Mouse (Mus musculus) cerebellum, adult 11 months (tissue): ENCODE measurements around the gene Lingo1.

Experiments
- DNase-seq: peaks from one replicate; pipeline ENCODE4 v3.0.0; 2022

Gene Lingo1

DNA sequence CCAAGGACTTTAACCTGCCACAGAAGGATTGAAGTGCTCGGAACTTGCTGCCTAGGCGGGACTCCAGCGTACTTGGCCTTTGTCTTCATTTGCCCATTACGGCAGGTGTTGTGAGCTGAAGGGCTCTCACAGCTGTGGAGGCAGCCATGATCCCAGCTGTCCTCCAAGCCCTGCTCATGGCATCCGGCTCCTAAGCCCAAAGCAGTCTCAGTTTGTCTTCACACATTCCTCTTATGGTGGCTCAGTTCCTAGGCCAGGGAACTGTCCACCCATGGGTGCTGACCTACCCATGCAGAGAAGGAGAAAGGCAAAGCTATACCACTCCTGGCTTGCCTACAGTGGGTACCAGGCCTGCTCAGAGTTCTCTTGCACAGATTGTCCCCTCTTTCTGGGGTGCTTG, 132.1 kb downstream of the Lingo1 start:
- DNase-seq = no peak

- DNase-seq = no peak
Observed at GRCm38 (mm10) chr9:56662946-56663345, 133.3 kb downstream of the Lingo1 start.

DNA sequence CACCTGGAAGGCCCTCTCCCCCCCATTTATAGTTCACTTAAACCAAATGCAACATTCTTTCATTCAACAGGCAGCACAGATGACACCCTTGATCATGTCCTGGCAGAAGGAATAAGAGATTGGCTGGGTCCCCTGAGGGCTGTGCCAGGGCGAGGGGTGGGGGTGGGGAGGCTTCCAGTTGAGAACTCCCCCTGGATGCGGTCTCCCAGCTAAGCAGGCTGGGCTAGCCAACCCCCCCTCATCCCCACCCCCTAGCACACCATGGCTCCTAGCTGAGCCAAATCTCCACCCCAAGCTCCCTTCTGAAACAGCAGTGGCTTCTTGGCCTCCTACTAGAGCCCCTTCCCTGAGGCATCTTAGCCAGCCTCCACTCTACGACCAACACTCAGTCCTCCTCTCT, 133.9 kb downstream of the Lingo1 start:
- DNase-seq = no peak

DNA sequence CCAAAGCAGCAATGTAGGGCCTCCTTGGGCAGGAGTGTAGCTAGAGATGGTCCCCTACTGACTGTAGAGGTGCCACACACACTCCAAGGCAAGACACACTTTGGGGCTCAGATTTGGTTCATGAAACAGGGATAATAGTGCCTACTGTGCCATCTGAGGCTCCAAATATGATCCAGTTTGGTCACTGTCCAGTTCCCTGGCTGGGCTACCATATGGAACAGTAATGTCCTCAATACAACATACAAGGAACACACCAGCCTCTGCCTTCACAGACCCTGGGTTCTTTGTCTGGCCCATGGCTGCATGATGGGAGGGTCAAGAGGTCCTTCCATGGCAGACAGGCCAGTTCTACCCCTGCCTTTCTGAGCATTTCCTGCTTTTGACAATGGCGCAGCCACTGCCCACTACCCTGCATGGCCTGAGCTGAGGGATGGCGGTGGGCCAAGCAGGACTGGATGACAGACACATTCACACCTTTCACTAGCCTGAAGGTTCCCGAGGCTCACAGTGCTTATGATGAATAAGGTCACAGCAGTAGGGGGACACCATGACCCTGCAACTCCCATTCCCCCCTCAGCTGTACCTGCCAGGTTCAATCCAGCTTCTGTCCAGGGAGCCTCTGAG, 134.9 kb downstream of the Lingo1 start:
- no peak for DNase-seq

DNA sequence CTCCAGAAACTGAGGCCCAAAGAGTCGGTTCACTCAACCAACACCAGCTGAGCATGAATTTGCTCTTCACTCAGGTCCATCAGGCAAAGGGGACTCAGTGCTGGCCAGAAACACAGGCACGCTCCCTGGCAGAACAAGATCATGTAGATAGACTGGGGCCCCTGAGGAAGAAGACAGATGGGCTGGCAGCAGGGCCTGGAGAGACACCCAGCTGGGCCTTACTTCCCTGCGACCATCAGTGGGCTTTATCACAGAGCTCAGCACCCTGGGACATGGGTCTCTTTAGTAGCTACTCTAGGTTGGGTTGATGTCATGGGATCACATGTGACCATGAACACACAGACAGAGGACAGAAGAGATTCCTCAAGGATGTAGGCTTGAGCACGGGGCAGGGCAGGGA, 137.7 kb downstream of the Lingo1 start:
- no peak for DNase-seq

DNA sequence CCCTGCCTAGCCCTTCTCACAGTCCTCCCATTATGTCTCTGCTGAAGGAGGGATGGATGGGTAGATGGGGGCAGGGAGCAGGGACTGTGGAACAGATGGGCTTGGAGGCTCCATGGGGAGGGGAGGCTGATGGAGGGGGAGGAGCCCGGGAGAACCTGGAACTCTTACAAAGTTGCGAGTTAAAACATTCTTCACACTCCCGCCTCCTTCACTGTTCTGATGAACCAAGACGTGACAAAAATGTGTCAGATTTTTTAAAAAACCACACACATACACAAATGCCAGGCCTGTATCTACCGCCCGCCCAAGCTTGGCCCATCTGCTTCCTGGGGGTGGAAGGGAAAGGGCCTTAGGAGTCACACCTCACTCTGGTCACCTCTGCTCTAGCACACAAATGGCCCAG, 138.3 kb downstream of the Lingo1 start:
- DNase-seq = peak; percentile 36

DNA sequence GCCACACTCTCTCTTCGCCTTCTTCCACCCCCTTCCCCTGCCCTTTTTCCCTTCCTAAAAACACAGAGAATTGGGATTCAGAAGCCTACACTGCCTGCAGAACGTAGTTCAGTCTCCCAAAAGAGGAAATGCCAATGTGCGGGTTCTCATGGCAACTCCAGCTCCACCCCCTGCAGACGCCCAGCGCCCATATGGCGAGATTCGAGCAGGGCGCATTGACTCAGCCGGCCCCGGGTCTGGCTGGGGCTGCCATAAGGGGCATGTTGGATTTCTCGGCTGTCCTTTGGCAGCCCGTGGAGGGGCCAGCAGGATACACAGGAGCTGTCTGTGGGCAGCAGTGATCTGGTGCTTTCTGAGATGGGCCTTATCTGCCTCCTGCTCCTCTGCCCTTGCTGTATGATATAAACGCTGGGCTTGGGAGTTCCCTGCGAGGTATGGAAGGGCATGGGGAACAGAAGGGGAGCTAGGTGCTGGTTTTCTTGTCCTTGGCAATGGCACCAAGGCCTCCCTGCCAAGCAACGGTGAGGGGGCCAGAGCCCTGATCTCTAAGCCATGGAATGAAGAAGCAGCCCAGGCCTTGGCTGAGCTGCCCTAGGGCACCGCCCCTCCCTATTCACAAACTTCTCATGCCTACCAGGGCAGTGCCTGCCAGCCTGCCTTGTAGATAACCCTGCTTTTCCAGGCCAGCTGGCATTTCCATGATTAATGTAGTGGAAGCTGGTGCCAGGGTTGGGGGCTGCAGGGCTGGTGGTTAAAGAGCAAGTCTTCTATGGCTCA, 139.3 kb downstream of the Lingo1 start:
- DNase-seq = peak; percentile 30

DNA sequence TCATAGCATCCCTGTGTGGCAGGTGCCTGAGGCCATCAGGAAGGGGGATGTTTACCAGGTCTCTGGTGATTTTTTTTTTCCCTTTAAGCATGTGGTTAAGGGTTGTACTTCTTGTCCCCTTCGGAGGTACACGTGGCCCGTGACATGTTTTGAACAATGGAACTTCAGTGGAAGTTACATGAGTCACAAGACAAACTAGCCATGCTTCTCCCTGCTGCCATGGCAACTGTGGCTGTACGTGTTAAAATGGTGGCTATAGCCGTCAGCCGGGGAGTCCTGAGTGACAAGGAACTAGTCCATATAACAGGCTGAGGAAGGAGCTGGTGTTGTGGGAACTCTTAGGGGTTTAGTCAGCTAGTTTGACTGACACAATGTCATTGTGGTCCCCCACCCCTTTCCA, 141.1 kb downstream of the Lingo1 start:
- DNase-seq = no peak

DNA sequence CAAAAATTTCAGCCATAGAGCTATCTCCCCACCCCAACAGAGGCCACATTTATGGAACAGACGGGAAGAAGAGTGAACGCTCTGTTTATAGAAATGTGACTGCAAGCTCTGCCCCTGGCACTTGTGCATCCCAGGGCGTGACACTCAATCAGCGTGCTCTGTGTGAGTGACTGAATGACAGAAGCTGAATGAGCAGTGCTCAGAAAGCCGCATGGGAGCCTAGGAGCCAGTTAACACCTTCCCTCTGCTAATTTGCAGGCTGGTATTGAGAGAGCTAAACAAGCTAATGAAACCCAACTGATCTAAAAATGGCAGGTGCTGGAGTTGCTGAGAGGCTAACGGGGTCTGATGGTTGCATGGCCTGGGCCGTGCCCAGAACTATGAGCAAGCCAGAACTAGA, 143.7 kb downstream of the Lingo1 start:
- no peak for DNase-seq

GRCm38 (mm10) chr9:56651586-56651985, 144.7 kb downstream of the Lingo1 start:
- DNase-seq = no peak

GRCm38 (mm10) chr9:56646227-56647025, 149.8 kb downstream of the Lingo1 start:
- DNase-seq = no peak

DNA sequence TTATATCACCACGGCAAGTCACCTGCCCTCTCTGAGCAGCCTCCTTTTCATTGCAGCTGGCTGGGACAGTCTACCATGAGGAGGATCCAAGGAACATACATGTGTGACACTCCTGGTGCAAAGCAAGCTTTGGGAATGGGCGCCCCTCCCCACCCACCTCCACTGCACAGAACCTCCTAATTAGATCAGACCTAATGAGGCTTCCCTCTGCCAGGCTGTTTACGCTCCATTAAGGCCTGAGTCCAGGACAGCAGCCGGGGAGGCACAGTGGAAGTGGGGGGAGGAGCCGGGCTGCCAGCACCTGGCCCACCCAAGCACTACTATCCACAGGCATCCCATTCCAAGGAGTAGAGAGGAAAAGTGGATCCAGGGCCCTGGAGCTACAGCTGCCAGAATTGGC, 152.8 kb downstream of the Lingo1 start:
- no peak for DNase-seq

DNA sequence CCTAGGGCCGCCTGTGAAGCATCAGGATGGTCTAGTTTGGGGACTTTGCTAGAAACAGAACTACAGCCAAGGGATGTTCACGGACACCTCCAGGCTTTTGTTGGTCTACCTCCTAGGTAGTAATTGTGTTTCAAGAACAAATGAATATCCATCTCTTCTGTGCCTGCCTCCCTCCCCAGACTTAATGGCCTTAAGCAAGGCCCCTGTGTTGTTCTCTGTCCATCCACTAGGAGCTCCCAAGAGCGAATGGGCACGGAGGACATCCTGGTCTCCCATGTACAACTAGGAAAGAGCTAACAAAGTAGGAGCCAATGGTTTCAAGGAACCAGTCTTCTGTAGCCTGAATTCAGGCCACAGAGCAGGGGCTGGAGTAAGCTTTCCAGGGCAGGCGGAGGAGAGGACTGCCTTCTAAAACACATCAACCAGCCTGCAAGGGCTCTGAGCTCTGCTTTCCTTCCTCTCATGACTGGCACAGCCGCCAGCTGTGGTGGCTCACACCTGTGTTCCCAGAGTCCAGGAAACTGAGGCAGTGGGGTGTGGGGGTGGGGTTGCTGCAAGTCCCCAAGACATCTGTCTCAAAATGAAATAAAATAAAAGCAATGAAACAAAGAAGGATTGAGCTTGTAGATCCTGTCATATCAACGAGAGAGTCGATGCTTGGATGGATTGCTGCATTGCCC, 157.9 kb downstream of the Lingo1 start:
- DNase-seq = no peak

GRCm38 (mm10) chr9:56637403-56637857, 158.8 kb downstream of the Lingo1 start:
- DNase-seq = no peak

DNA sequence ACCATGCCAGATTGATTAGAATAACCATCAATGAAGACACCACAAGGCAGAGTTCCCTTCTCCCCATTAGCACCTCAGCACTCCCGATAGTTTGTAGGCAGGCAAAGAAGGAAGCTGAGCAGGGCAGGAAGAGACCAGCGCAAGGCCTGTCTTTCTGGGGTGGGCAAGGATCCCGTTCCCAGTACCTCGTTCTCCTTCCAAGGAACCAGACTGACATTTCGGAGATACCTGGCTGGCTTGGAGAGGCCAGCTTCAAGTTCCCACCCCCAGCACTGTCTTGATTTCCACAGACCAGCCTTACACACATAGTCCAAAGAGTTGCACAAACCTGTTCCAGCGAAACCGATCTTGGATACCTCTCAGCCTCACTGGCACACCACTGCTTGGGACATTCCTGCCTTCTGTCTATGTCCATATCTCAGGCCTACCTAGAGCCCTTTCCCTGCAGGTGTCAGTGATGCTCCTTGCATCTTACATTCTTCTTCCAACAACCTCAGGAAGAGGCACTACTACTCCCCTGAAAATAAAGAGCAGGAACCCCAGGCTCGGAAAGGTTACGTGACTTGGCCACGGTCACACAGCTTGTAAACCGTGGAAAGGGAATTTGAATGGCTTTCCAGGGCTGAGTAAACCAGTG, 159.4 kb downstream of the Lingo1 start:
- no peak for DNase-seq

DNA sequence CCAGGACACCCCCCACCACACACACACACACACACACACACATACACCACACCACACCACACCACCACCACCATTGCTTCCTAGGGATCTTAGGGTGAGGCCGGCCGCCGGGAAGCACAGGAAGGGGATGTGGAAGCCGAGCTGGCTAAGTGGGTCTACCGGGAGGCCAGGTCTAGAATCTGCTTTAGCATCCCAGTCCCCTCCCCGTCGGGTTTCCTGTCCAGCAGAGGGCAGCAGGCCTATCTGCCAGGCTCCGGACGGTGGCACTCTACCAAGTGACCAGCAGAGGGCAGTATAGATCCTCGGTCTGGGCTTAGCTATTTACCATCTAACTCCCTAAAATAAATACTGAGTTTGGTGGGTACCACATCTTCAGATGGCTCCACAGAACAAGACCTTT, 160.1 kb downstream of the Lingo1 start:
- peak; percentile 93 for DNase-seq

- DNase-seq = peak; percentile 69
Observed at GRCm38 (mm10) chr9:56635498-56636121, 160.7 kb downstream of the Lingo1 start.

DNA sequence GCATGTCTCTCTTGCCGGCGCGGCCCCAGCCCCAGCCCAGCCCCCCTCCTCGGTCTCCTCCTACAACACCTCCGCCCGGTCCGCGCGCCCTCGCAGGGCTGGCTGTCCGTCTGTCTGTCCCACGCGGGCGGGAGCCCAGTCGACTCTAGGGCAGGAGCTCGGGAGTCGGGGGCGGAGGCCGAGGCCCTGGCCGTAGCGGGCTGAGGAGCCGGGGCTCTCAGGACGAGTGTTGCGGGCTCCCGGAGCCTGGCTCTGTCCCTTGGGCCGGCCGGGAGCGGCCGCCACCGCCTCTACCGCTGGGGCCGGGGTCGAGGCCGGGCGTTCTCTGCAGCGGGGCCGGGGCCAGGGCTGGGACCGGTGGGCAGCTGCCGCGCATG, 161.2 kb downstream of the Lingo1 start:
- DNase-seq = peak; percentile 42

GRCm38 (mm10) chr9:56634406-56635120, 161.7 kb downstream of the Lingo1 start:
- peak; percentile 41 for DNase-seq

DNA sequence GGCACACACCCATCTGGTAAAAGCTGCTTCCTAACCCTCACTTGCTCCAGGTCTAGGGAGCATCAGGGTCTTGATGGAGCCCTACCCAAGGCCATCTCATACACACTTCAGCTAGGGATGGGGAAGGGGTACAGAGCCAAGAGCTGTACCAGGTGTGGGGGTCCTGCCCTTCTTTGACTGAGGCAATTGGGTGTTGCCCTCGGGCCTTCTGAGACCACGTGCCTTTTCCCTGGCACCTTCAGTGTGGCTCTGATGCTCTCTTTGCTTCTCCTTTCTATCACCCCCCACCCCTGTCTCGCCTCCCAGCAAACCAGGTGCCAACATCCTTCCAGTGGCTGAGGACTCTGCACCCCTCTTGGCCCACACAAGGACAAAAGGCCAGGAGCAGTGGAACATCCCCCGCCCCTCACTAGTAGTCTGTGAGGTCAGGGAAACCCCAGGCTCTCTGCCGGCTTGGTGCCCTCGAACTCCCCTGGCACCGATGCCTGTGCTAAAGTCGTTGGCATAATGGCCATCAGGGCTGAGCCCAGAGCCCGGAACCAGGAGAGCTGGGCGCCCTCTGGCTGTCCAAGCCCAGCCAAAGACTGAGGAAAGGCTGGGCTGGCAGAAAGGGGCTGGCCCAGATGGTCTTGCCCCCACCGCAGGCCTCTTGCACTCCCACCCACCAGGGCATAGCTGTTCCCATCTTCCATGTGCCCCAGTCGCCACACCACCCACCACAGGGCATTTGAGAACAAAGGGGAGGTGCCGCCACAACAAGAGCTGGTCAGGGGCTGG, 162.6 kb downstream of the Lingo1 start:
- DNase-seq = peak; percentile 58

- DNase-seq = no peak
Observed at GRCm38 (mm10) chr9:56630945-56631344, 165.3 kb downstream of the Lingo1 start.
